Mouse (Mus musculus): ENCODE data around the gene Ramp1.

GRCm38 (mm10) chr1:91240685-91241084 is 61.1 kb downstream of the Ramp1 start:
- TF ChIP-seq CTCF (IDR thresholded peaks at IDR 0.05; ENCODE audit: extremely low read depth, insufficient read depth, insufficient read length, insufficient replicate concordance) = no peak
- no peak for TF ChIP-seq POLR2A (IDR thresholded peaks at IDR 0.05; ENCODE audit: low read depth, low read length)
